Mouse (Mus musculus) heart, postnatal 0 days (tissue): ENCODE data around the gene Bco2.

Source experiments
- CTCF ChIP-seq: IDR thresholded peaks from 2 replicates; pipeline ENCODE4 v1.5.1; 2016; ENCODE audit warnings: antibody characterized with exemption, control low read depth, low read depth
- EP300 ChIP-seq: IDR thresholded peaks from 2 replicates; pipeline ENCODE4 v1.6.1; 2016; ENCODE audit warnings: antibody characterized with exemption, low read depth

- peak; percentile 50 for TF ChIP-seq CTCF
- no peak for TF ChIP-seq EP300
These were observed 24.1 kb downstream of the Bco2 start for GRCm38 (mm10) chr9:50530890-50531289.
